Mouse (Mus musculus) regulatory T cell (primary cell): ENCODE results near the gene Pomt1.
"Not testable (repeated sequence)": the region's sequence is repeated elsewhere in the genome, so short reads cannot be mapped to it uniquely, and the experiment has no call there.

Source experiments
- in situ Hi-C: fragments of 300-600 bp; cut with MboI, MseI; formaldehyde crosslinking; loops from one replicate; pipeline ENCODE4 v1.15.1; 2025; ENCODE audit warnings: high pct_unique_total_duplicates

The Pomt1 gene

DNA sequence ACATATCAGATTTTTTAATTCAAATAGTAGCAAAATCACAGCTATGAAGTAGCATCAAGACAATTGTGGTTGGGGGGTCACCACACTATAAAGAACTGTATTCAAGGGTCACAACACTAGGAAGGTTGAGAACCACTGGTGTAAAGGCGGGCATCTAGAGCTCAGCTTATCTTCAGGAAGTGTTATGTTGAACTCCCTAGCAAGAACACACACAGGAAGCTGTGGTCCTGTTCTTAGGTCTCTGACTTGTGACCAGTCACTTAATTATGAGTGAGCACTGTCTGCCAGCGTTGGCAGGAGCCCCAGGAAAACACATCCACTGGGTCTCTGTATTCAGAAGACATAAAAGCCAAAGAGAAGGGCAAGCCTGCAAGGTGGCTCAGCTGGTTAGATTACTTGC lies 45.9 kb downstream of the Pomt1 start:
- in situ Hi-C loops: no loop called here

DNA sequence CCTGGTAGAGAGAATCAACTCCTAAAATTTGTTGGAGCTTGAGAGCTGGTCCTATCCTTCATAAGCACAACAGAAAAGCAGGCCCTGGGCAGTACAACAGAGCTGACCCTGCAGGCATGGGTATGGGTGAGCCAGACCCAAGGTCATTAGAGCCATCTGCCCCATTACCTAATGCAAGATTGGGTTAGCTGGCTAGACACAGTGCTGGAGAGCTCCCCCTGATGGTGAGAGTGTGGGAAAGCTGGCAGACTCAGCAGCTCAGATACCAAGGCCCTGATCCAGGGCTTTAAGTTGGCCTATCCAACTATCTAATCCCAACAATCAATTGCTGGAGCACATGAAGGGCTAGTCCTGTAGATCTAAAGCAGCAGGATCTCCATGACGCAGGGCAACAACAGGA lies 46.3 kb downstream of the Pomt1 start:
- in situ Hi-C loops: no loop called here

DNA sequence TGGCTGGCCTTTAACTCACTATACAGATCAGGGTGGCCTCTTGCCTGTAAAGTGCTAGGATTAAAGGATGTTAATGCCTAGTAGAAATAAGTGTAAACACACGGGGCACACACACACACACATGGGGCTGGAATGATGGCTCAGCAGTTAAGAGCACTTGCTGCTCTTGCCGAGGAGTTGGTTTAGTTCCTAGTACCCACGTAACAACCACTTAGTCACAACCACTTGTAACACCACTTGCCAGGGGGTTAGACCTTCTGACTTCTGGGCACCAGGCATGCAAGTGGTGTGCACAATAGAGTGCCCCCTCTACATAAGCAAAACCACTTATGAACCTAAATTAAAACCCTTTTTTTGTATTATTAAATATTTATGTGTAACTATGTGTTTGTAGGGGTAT lies 47.6 kb downstream of the Pomt1 start:
- in situ Hi-C loops: no loop called here

DNA sequence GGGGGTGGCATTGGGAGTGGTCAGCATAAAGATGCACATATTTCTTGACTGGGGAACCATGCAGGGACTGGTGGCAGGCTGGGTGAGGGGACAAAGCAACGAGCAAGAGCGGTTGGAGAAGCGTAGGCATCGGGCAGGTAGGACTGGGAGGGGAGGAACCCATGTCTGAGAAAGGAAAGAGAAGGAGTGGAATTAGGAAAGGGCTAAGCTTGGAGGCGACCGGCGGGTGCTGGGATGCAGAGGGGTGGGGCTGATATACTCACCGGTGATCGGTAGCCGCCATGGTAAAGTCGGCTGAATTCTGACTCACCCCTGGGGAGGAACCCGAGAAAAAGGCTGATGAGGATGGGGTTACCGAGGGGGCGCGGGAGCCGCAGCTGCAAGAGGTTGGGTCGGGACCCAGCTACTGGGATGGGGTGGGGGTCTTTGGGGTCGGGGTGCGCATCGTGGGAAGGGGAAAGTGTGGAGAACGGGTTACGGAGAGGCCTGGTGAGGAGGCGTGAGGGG lies 51.0 kb downstream of the Pomt1 start, which contains the start of gene Golga2:
Golga2 (plus strand) TSS at position 51 of the 507 bp plus-strand sequence.
- in situ Hi-C loops: no loop called here

DNA sequence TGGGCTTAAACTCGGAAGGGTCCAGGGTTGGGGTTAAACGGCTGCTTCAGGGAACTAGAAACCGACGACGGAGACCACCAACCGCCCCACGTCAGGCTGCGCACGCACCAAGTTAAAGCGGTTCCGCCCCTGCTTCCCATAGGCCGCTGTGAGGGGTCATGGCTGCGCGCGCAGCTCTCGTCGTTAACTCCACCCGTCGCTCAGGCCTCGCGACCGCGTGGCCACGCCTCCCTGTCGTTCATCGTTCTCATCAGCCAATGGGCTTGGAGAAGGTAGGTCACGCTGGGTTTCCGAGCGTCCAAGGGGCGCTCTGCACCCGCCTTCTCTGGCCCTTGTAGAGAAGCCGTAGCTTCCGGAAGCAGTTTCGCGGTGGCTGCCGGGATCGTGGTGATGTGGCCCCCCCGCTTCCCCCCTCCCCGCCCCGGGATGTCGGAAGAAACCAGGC lies 51.6 kb downstream of the Pomt1 start, which contains the start of gene Swi5:
Swi5 (minus strand) TSS at position 153 of the 445 bp plus-strand sequence.
- in situ Hi-C loops: no loop called here

DNA sequence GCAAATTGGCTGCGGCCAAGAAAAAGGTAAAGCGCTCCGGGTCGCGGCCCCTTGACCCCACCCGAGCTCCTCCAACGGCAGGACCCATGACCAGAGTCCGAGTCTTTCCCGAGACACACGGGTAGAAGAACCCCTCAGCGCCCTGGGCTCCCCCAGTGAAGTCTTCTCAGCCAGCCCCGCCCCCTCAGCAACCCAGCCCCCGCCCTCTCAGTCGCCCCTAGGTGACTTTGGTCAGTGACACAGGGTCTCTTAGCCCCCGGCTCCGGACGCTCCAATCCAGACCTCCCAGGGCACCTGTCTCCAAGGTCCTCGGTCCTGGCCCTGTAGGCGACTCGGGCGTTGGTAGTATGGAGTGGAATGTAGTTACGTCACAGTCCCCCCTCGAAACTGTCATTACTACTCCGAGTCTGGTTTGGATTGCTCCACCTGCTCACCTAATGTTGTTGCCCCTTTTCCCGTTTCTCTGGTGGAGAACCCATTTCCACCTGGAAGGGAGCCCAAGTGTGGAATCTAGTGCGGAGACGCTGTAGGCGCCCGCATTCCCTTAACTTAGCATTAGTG lies 52.1 kb downstream of the Pomt1 start:
- in situ Hi-C loops: no loop called here

DNA sequence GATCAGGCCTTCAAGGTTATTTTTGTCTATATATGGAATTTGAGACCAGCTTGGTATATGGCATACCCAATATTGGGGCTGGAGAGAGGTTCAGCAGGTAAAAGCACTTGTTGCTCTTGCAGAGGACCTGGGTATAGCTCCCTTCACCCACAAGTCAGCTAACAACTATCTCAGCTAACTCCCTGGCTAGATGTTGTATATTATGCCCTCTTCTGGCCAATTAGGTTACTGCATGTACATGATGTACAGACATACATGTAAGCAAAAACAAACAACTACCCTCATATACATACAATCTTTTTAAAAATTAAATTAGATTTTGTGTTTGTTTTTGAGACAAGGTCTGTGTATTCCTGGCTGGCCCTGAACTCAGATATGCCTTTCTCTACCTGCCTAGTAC lies 53.2 kb downstream of the Pomt1 start:
- in situ Hi-C loops: no loop called here

DNA sequence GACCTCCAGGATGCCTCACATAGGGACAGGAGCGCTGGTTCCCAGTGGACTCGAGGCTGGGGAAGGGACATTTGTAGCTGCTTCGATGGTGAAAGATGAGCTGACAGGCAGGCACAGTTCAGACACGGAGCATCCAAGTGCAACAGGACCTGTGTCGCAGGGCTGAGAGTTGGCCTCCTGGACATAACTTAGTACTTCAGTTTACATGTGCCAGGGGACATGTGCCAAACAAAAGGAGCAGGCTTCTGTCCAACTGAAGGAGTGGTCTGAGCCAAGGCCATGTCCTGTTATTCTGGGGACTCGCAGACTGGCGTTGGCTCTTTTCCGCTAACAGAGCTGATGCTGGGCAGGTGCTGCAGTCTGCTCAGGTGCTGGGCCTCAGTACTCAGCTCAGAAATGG lies 58.0 kb downstream of the Pomt1 start:
- in situ Hi-C loops: no loop called here

DNA sequence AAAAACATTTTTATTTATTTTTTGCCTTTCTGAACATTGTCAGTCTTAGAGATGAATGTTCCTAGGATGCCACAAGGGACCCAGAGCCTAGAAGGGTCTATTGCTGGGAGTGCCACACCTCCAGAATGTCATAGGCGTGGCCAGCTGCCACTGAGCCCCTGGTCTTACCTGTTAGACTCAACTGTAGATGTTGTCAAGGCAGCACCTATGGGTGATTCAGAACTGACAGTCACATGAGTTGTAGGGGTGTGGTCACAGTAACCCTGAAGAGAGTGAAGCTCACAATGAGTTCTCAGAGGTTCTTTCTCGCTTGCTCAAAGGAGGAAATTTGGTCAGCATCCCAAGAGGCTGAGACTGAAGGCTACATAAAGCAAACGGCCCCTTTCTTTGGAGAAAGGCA lies 58.9 kb downstream of the Pomt1 start:
- in situ Hi-C loops: no loop called here

DNA sequence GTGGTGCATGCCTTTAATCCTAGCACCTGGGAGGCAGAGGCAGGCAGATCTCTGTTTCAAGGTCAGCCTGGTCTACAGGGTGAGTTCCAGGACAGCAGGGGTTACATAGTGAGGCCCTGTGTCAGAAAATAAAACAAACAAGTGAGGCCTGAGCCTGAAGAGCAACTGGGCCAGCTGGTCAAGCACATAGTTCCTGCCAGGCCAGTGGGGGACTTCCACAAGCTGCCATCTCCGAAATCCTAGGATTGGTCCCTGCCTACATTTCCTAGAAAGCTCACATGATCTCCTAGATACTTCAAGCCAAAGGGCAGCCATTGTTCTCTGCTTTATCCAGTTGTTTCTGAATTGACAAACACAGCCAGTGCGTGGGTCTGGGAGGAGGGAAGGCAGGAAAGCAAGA lies 59.5 kb downstream of the Pomt1 start:
- in situ Hi-C loops: not testable (repeated sequence)

DNA sequence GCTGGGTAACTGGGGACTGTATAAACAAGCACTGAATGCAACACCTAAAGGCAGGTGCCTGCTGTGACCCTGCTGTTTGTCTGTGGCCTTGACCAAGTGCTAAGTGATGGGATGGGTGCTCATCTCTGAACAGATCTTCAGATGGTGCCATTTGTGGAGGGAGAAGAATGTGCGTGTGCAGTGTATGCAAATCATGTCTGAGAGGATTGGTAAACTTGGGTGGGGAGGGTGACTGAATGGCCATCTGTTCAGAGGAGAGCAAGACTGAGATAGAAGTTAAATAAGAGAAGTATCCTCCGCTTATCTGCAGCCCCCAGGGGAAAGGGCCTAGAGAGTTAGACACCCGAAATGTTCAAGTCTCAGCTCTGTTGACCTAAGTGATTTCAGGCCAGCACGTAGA lies 63.1 kb downstream of the Pomt1 start:
- in situ Hi-C loops: no loop called here

DNA sequence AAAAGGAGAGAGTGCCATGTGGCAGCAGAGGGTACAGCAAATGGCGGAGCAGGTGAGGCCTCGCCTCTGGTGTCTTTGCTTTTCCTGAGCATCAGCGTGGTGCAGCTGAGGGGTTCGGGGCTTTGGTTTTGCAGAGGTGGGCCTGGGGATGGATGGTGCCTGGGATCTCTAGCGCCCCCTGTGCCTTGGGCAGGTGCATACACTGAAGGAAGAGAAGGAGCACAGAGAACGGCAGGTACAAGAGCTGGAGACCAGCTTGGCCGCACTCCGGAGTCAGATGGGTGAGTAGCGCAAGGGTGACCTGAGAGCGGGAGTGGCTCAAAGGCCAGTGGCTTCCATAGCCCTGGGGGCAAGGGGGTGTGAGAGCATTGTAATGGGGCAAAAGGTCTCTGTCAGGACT lies 66.6 kb downstream of the Pomt1 start:
- in situ Hi-C loops: no loop called here

DNA sequence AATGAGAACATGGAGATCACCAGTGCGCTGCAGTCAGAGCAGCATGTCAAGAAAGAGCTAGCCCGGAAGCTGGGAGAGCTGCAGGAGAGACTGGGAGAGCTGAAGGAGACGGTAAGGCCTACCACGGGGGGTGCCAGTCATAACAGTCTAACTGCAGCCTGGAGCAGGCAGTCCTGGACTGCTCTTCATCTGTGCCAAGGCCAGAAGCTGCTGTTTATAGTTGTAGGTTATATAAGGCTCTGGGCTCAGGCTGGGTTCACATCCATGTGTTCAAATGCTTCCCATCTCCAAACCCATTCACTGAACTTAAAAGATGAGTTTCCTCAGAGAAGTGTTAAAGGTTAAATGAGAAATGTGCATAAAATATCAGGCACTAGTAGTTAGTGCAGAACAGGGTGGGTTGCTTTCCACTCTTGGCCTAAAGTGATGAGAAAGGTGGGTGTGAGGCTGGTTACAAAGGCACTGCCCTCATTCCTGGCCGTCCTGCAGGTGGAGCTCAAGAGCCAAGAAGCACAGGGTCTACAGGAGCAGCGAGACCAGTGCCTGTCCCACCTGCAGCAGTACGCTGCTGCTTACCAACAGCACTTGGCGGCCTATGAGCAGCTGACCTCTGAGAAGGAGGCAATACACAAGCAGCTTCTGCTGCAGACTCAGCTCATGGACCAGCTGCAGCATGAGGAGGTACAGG lies 67.9 kb downstream of the Pomt1 start:
- in situ Hi-C loops: no loop called here
